Mouse (Mus musculus): ENCODE results near the gene Saa1. TPM values are rescaled to one million over a fixed set of nuclear protein-coding genes. Genes with fewer than 3 reads are reported as not detected.

Gene Saa1
- polyA plus RNA-seq, 1 experiment = 0.15 TPM

DNA sequence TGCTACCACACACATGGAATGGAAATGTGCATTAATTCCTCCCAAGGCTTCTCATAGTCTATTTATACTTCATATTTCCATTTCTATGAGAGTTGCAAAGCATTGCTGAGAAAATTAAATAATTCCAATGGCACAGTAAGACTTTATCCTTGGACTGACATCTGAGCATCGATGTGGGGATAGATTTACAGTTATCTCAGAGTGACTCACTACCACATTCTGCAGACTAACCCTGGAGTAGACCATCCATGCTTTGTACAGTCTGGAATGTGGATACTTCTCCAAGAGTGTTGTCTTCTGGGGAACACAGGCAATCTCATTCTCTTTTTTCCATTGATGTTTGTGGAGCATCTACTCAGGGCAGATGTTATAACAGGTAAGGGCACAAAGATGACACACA is 15.2 kb downstream of the Saa1 start:
- TF ChIP-seq CTCF (IDR thresholded peaks at IDR 0.05; ENCODE audit: borderline replicate concordance, insufficient read depth, low read depth, low read length) (no peak), POLR2A (IDR thresholded peaks at IDR 0.05; ENCODE audit: borderline replicate concordance, insufficient read depth, low read length) (no peak)
- DNase-seq = no peak
- Histone ChIP-seq H3K27ac (ENCODE audit: insufficient read depth, low read length) (no peak overlapping the region), H3K4me3 (replicated peaks; ENCODE audit: insufficient read depth, low read depth, low read length) (no peak overlapping the region), H3K4me1 (ENCODE audit: control insufficient read depth, insufficient read depth, low read length) (no peaks in the 10 kb centered on the region), H3K27me3 (ENCODE audit: control insufficient read depth, insufficient read depth, low read length) (no peaks in the 10 kb centered on the region)
- 92% methylated on average over 1 of the region's 1 CpGs for WGBS

DNA sequence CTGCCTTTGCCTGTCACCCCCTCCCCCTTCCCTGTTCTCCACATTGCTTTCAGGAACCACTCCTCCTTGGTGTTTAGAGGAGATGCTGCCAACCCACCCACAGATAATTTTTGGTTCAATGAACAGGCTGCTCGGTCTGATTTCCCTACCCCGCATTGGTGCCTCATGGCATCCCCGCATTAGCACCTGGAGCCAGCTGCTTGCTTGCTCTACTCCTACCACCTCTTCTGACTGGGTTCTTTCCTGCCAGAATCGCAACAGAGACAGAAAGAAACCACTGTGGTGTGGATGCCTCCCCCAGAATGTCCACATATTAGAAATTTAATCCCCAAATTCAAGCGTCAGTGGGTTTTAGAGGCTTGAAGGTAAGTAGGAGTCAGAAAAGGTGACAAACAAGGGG is 18.4 kb downstream of the Saa1 start:
- Histone ChIP-seq H3K4me3 (replicated peaks; ENCODE audit: insufficient read depth, low read depth, low read length) (no peak overlapping the region), H3K4me1 (ENCODE audit: control insufficient read depth, insufficient read depth, low read length) (peaks cover 17% of the 10 kb centered on the region), H3K27ac (ENCODE audit: insufficient read depth, low read length) (no peak overlapping the region), H3K27me3 (ENCODE audit: control insufficient read depth, insufficient read depth, low read length) (no peaks in the 10 kb centered on the region)
- 51% methylated on average over 5 of the region's 5 CpGs for WGBS
- TF ChIP-seq POLR2A (IDR thresholded peaks at IDR 0.05; ENCODE audit: borderline replicate concordance, insufficient read depth, low read length) (no peak), CTCF (IDR thresholded peaks at IDR 0.05; ENCODE audit: borderline replicate concordance, insufficient read depth, low read depth, low read length) (no peak)
- no peak for DNase-seq

DNA sequence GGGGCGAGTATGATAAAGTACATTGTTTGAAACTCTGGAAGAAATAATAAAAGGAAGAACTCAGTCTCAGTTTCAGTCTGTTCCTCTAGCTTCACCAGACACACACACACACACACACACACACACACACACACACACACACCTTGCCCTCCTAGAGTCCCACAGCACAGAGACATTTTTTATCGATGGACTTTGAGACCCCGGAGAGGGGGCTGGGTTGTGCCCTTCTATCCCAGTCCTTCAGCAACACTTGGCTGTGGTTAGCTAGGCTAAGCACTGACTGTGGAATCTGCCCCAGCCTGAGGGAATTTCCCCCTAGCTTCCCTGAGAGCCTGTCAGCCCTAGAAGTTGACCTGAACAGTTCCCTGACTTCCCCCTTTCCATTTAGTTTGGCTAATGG is 18.9 kb downstream of the Saa1 start:
- H3K27ac ChIP-seq (ENCODE audit: insufficient read depth, low read length) = no peak overlapping the region
- peaks cover 22% of the 10 kb centered on the region for H3K4me1 ChIP-seq (ENCODE audit: control insufficient read depth, insufficient read depth, low read length)
- TF ChIP-seq CTCF (IDR thresholded peaks at IDR 0.05; ENCODE audit: borderline replicate concordance, insufficient read depth, low read depth, low read length) (no peak), POLR2A (IDR thresholded peaks at IDR 0.05; ENCODE audit: borderline replicate concordance, insufficient read depth, low read length) (no peak)
- H3K4me3 ChIP-seq (replicated peaks; ENCODE audit: insufficient read depth, low read depth, low read length) = no peak overlapping the region
- DNase-seq = no peak
- no peaks in the 10 kb centered on the region for H3K27me3 ChIP-seq (ENCODE audit: control insufficient read depth, insufficient read depth, low read length)
- WGBS = 86% methylated on average over 3 of the region's 3 CpGs

DNA sequence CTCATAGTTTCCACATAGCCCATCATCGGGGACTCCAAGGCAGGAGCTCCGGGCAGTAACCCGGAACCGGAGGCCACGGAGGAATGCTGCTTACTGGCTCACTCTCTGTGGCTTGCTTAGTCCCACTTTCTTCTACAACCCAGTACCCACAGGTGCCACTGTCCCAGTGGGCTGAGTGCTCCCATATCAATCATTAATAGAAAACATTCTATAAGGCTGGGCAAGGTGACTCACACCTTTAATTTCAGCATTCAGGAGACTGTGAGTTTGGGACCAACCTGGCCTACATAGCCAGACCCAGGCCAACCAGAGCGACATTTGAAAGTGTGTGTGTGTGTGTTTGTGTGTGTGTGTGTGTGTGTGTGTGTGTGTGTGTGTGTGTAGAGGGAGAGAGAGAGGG is 19.4 kb downstream of the Saa1 start:
- H3K4me1 ChIP-seq (ENCODE audit: control insufficient read depth, insufficient read depth, low read length) = peaks cover 23% of the 10 kb centered on the region
- H3K27ac ChIP-seq (ENCODE audit: insufficient read depth, low read length) = no peak overlapping the region
- no peak for DNase-seq
- no peak overlapping the region for H3K4me3 ChIP-seq (replicated peaks; ENCODE audit: insufficient read depth, low read depth, low read length)
- WGBS = 97% methylated on average over 6 of the region's 6 CpGs
- no peaks in the 10 kb centered on the region for H3K27me3 ChIP-seq (ENCODE audit: control insufficient read depth, insufficient read depth, low read length)
- TF ChIP-seq CTCF (IDR thresholded peaks at IDR 0.05; ENCODE audit: borderline replicate concordance, insufficient read depth, low read depth, low read length) (no peak), POLR2A (IDR thresholded peaks at IDR 0.05; ENCODE audit: borderline replicate concordance, insufficient read depth, low read length) (no peak)

DNA sequence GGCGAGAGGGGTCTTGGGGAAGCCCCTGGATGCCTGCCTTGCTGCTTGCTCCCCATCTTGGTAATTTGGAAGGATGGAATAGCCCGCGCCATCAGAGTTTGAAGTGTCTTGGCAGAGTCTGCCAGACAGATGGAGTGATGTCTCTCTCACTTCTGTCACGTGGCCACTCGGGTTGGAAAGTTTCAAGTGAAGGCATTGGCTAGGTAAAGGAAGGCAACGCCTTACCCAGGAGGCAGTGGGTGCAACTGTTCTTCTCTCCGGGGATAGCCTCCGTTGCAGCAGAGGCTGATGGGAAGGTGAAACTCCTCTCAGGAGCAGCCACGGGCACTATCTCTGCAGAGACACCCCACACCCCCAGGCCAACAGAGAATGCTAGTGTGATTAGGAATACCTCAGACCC is 22.3 kb downstream of the Saa1 start:
- TF ChIP-seq POLR2A (IDR thresholded peaks at IDR 0.05; ENCODE audit: borderline replicate concordance, insufficient read depth, low read length) (no peak), CTCF (IDR thresholded peaks at IDR 0.05; ENCODE audit: borderline replicate concordance, insufficient read depth, low read depth, low read length) (no peak)
- WGBS = 14% methylated on average over 9 of the region's 9 CpGs
- peak overlapping the region; percentile 98 for H3K27ac ChIP-seq (ENCODE audit: insufficient read depth, low read length)

GRCm38 (mm10) chr7:46719526-46719925 is 23.3 kb downstream of the Saa1 start:
- Histone ChIP-seq H3K27me3 (ENCODE audit: control insufficient read depth, insufficient read depth, low read length) (no peaks in the 10 kb centered on the region), H3K27ac (ENCODE audit: insufficient read depth, low read length) (peak overlapping the region; percentile 98), H3K4me3 (replicated peaks; ENCODE audit: insufficient read depth, low read depth, low read length) (no peak overlapping the region), H3K4me1 (ENCODE audit: control insufficient read depth, insufficient read depth, low read length) (peaks cover 47% of the 10 kb centered on the region)
- 17% methylated on average over 7 of the region's 7 CpGs for WGBS
- no peak for TF ChIP-seq POLR2A (IDR thresholded peaks at IDR 0.05; ENCODE audit: borderline replicate concordance, insufficient read depth, low read length)
- TF ChIP-seq CTCF (IDR thresholded peaks at IDR 0.05; ENCODE audit: borderline replicate concordance, insufficient read depth, low read depth, low read length) = no peak
- peak; percentile 53 to 60 for DNase-seq

More for the DNA sequence above, 22.3 kb downstream of the Saa1 start:
- peak; percentile 61 to 66 for DNase-seq
- Histone ChIP-seq H3K27me3 (ENCODE audit: control insufficient read depth, insufficient read depth, low read length) (no peaks in the 10 kb centered on the region), H3K4me3 (replicated peaks; ENCODE audit: insufficient read depth, low read depth, low read length) (no peak overlapping the region), H3K4me1 (ENCODE audit: control insufficient read depth, insufficient read depth, low read length) (peaks cover 42% of the 10 kb centered on the region)

DNA sequence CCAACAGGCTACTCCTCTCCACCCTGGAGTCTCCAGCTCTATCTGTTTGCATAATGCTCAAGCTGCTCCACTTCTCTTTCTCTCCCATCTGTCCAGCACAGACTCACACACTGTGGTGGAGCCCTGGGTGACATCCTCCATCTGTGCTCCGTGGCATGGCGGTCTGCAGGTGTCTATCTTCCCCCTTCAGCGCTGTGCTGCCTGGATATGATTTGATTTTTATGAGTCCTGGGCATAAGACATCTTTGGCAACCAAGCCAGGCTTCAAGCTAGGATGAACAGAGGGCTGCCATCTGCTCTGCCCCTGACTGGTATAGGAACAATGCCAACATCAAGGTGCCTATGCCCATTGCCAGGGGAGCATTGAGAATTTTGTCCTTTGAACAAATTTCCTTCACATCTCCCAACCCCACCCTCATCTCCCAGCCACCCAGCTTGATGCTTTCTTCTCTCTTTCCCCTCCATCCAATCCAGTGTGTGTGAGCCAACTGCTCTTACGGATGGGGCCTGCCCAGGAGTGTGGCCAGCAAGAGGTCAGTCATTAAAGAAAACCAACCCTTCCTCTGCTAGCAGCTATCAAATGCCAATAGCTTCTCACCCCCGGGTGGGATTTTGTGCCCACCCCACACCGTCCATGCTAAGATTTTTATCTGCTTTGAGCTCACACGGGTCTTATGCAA is 24.0 kb downstream of the Saa1 start:
- no peak overlapping the region for H3K4me3 ChIP-seq (replicated peaks; ENCODE audit: insufficient read depth, low read depth, low read length)
- DNase-seq = peak; percentile 87 to 95
- H3K27me3 ChIP-seq (ENCODE audit: control insufficient read depth, insufficient read depth, low read length) = no peaks in the 10 kb centered on the region
- H3K27ac ChIP-seq (ENCODE audit: insufficient read depth, low read length) = peak overlapping the region; percentile 98
- peaks cover 47% of the 10 kb centered on the region for H3K4me1 ChIP-seq (ENCODE audit: control insufficient read depth, insufficient read depth, low read length)
- 6% methylated on average over 7 of the region's 7 CpGs for WGBS
- TF ChIP-seq CTCF (IDR thresholded peaks at IDR 0.05; ENCODE audit: borderline replicate concordance, insufficient read depth, low read depth, low read length) (no peak), POLR2A (IDR thresholded peaks at IDR 0.05; ENCODE audit: borderline replicate concordance, insufficient read depth, low read length) (no peak)

GRCm38 (mm10) chr7:46716897-46717296 is 25.9 kb downstream of the Saa1 start:
- peak; percentile 49 to 65 for DNase-seq
- H3K27ac ChIP-seq (ENCODE audit: insufficient read depth, low read length) = peak overlapping the region; percentile 68
- no peak overlapping the region for H3K4me3 ChIP-seq (replicated peaks; ENCODE audit: insufficient read depth, low read depth, low read length)
- no peak for TF ChIP-seq CTCF (IDR thresholded peaks at IDR 0.05; ENCODE audit: borderline replicate concordance, insufficient read depth, low read depth, low read length)
- no peak for TF ChIP-seq POLR2A (IDR thresholded peaks at IDR 0.05; ENCODE audit: borderline replicate concordance, insufficient read depth, low read length)
- peaks cover 47% of the 10 kb centered on the region for H3K4me1 ChIP-seq (ENCODE audit: control insufficient read depth, insufficient read depth, low read length)
- no peaks in the 10 kb centered on the region for H3K27me3 ChIP-seq (ENCODE audit: control insufficient read depth, insufficient read depth, low read length)
- WGBS = 29% methylated on average over 5 of the region's 5 CpGs
